Mouse (Mus musculus) hindbrain, embryonic 16.5 days (tissue): ENCODE measurements around the gene Usp17la. TPM values are rescaled to one million over a fixed set of nuclear protein-coding genes. Genes with fewer than 3 reads are reported as not detected.

Source experiments
- ATAC-seq: fragments of 200-750 bp; cut with Nextera tagmentation; 2 replicates; pipeline ENCODE4 v1.8.0; 2017; ENCODE audit warnings: moderate TSS enrichment, moderate library complexity
- H3K27ac ChIP-seq: fragments of 300-500 bp; sonication (generic); 2 replicates; pipeline ENCODE4 v1.5.1; 2014; ENCODE audit warnings: low read depth, mild to moderate bottlenecking, control low read depth, low read length, moderate library complexity
- H3K27me3 ChIP-seq: fragments of 300-500 bp; sonication (generic); replicated peaks from 2 replicates; pipeline ENCODE4 v1.6.1; 2014; ENCODE audit warnings: low read length; ENCODE audit not compliant: control insufficient read depth, insufficient read depth
- H3K36me3 ChIP-seq: fragments of 300-500 bp; sonication (generic); 2 replicates; pipeline ENCODE4 v1.6.1; 2014; ENCODE audit warnings: mild to moderate bottlenecking, low read length, moderate library complexity, mixed read lengths; ENCODE audit not compliant: control insufficient read depth, insufficient read depth
- H3K4me1 ChIP-seq: fragments of 300-500 bp; sonication (generic); 2 replicates; pipeline ENCODE4 v1.6.1; 2014; ENCODE audit warnings: low read depth, low read length; ENCODE audit not compliant: control insufficient read depth, insufficient read depth
- H3K4me2 ChIP-seq: fragments of 300-500 bp; sonication (generic); 2 replicates; pipeline ENCODE4 v1.6.1; 2014; ENCODE audit warnings: mild to moderate bottlenecking, low read length, control low read depth, moderate library complexity
- H3K4me3 ChIP-seq: fragments of 300-500 bp; sonication (generic); 2 replicates; pipeline ENCODE4 v1.5.1; 2014; ENCODE audit warnings: mild to moderate bottlenecking, low read length, control low read depth, moderate library complexity
- H3K9ac ChIP-seq: fragments of 300-500 bp; sonication (generic); 2 replicates; pipeline ENCODE4 v1.6.1; 2014; ENCODE audit warnings: low read depth, mild to moderate bottlenecking, control low read depth, low read length, moderate library complexity
- H3K9me3 ChIP-seq: fragments of 300-500 bp; sonication (generic); 2 replicates; pipeline ENCODE4 v1.6.1; 2014; ENCODE audit warnings: mild to moderate bottlenecking, low read length, moderate library complexity; ENCODE audit not compliant: control insufficient read depth
- WGBS: fragments of 180-500 bp; shearing (Covaris S2); extraction: QIAGEN DNeasy Blood & Tissue Kit; methylation state at CpG from one replicate; pipeline ENCODE4 v1.1.7; 2014; 5-methylcytosine and 5-hydroxymethylcytosine counted together
- polyA plus RNA-seq: library from polyadenylated mRNA; unstranded; fragments of >200 nt; fragmentation: Nextera tagmentation; extraction: Ambion mirVana; gene quantifications from 2 replicates; pipeline ENCODE4 v1.2.1, GENCODE M21; 2015

Usp17la gene
- polyA plus RNA-seq, 1 experiment from 2014 or later, result not detected

- no peaks in the 10 kb centered on the region for H3K36me3 ChIP-seq
- no peak within 1 kb of the TSS for H3K4me3 ChIP-seq
- no peak within 1 kb of the TSS for H3K27ac ChIP-seq
- no peaks in the 10 kb centered on the region for H3K9me3 ChIP-seq
- H3K27me3 ChIP-seq, result no peaks in the 10 kb centered on the region
- no peaks in the 10 kb centered on the region for H3K4me1 ChIP-seq
- ATAC-seq, result no peak
- H3K4me2 ChIP-seq, result no peak within 1 kb of the TSS
- H3K9ac ChIP-seq, result no peak within 1 kb of the TSS
- WGBS, result 90% methylated on average over 2 of the region's 2 CpGs
Measured at GRCm38 (mm10) chr7:104895852-104896251, 39.0 kb downstream of the Usp17la start, which contains the start of gene Olfr666. TSS of gene Olfr666 (minus strand) at chr7:104895952.

Other genes starting within 250 kb of the Usp17la start
- gene Olfr656, start 243.1 kb upstream of the Usp17la start, polyA plus RNA-seq, result not detected in 2 replicates
- not detected in 2 replicates for gene Olfr657, start 232.2 kb upstream of the Usp17la start, polyA plus RNA-seq
- gene Olfr658, start 209.7 kb upstream of the Usp17la start, polyA plus RNA-seq, result 0.16 and 0.25 TPM in 2 replicates
- gene Olfr659, start 190.3 kb upstream of the Usp17la start, polyA plus RNA-seq, result not detected in 2 replicates
- gene Olfr661, start 170.5 kb upstream of the Usp17la start, polyA plus RNA-seq, result not detected in 2 replicates
- gene Usp17le, start 79.5 kb upstream of the Usp17la start, polyA plus RNA-seq, result not detected in 2 replicates
- gene Usp17lb, start 14.4 kb upstream of the Usp17la start, polyA plus RNA-seq, result not detected in 2 replicates
- not detected in 2 replicates for gene Olfr665, start 21.0 kb downstream of the Usp17la start, polyA plus RNA-seq
- not detected in 2 replicates for gene Olfr666, start 38.9 kb downstream of the Usp17la start, polyA plus RNA-seq
- gene Olfr667, start 64.5 kb downstream of the Usp17la start, polyA plus RNA-seq, result not detected in 2 replicates
- gene Olfr668, start 71.0 kb downstream of the Usp17la start, polyA plus RNA-seq, result not detected in 2 replicates
- gene Olfr669, start 77.2 kb downstream of the Usp17la start, polyA plus RNA-seq, result not detected in 2 replicates
- gene Olfr670, start 105.6 kb downstream of the Usp17la start, polyA plus RNA-seq, result not detected in 2 replicates
- gene Olfr671, start 122.1 kb downstream of the Usp17la start, polyA plus RNA-seq, result not detected in 2 replicates
- not detected in 2 replicates for gene Olfr672, start 145.0 kb downstream of the Usp17la start, polyA plus RNA-seq
- gene Olfr675, start 171.5 kb downstream of the Usp17la start, polyA plus RNA-seq, result not detected in 2 replicates
- not detected in 2 replicates for gene Olfr676, start 175.7 kb downstream of the Usp17la start, polyA plus RNA-seq
- gene Olfr677, start 194.4 kb downstream of the Usp17la start, polyA plus RNA-seq, result not detected in 2 replicates
- gene Olfr678, start 207.5 kb downstream of the Usp17la start, polyA plus RNA-seq, result not detected in 2 replicates
- gene Olfr679, start 224.2 kb downstream of the Usp17la start, polyA plus RNA-seq, result not detected in 2 replicates
- gene Olfr680-ps1, start 235.8 kb downstream of the Usp17la start, polyA plus RNA-seq, result not detected in 2 replicates